ENCODE assay signal across 19 mouse cellular contexts in the genomic region with DNA sequence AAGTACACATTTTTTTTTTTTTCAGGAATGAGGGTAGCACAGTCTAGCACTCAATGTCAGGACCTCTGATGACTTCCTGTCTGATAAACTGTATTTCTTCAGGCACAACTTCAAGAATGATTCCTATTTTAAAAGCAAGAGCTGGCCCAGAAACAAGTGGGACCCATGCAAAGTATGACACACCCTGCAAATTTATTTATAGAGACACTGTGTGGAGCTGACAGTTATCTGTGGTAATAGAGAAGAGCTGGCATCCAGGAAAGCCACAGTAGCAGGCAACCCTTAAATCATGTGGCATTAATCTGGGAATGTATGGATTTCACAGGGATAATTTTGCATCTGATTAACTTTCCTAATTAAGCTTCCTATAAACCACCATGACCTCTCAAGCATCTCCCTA.
"Had no signal": no experiment of that assay in that cellular context is flagged by ENCODE, and none has a peak within 500 bp of the region (broad histone marks: within the 10 kb centered on the region; RNA-seq: fewer than 3 reads in every experiment).

No protein-coding gene starts in this region.

- H3K27me3 ChIP-seq: midbrain, embryonic 12.5 days; neural tube, embryonic 13.5 days; neural tube, embryonic 15.5 days had no signal

- H3K4me2 ChIP-seq: lung, embryonic 14.5 days; midbrain, embryonic 12.5 days; neural tube, embryonic 13.5 days; neural tube, embryonic 15.5 days had no signal

- ATAC-seq: midbrain, embryonic 16.5 days had no signal

- H3K9me3 ChIP-seq: midbrain, embryonic 10.5 days; midbrain, embryonic 12.5 days; neural tube, embryonic 13.5 days; neural tube, embryonic 15.5 days had no signal

- H3K9ac ChIP-seq: lung, embryonic 14.5 days; midbrain, embryonic 12.5 days; neural tube, embryonic 13.5 days; neural tube, embryonic 15.5 days had no signal

- H3K27ac ChIP-seq: midbrain, embryonic 10.5 days; midbrain, embryonic 12.5 days; neural tube, embryonic 13.5 days; neural tube, embryonic 15.5 days had no signal

- H3K4me1 ChIP-seq: midbrain, embryonic 10.5 days; midbrain, embryonic 12.5 days; neural tube, embryonic 13.5 days; neural tube, embryonic 15.5 days had no signal

- H3K36me3 ChIP-seq: midbrain, embryonic 10.5 days; midbrain, embryonic 12.5 days; neural tube, embryonic 13.5 days; neural tube, embryonic 15.5 days had no signal

- H3K4me3 ChIP-seq: midbrain, embryonic 10.5 days; midbrain, embryonic 12.5 days; myocyte; neural tube, embryonic 13.5 days; neural tube, embryonic 15.5 days had no signal

- DNase-seq: lung, adult 18-20 months; lung, embryonic 14.5 days; lung, postnatal 10 days; lung, postnatal 4 days; midbrain, embryonic 14.5 days; retina, postnatal 1 day; right cerebral cortex, adult 18-20 months; right cerebral cortex, postnatal 25 days; right cerebral cortex, postnatal 4 days; spleen, adult 18-20 months; thymus, adult 18-20 months; thymus, postnatal 14 days; thymus, postnatal 36 days had no signal
